Mouse (Mus musculus) small intestine, adult 2 months (tissue): ENCODE data around the gene Plbd2.

ENCODE experiments used
- CTCF ChIP-seq: fragments of 200-500 bp; IDR thresholded peaks from 2 replicates; pipeline ENCODE4 v1.5.1; 2012; ENCODE audit warnings: low read depth, mild to moderate bottlenecking, control low read depth, inconsistent platforms, low read length, moderate library complexity, mixed read lengths; ENCODE audit not compliant: insufficient replicate concordance, insufficient read length; ENCODE audit errors: extremely low read depth
- POLR2A ChIP-seq: fragments of 200-500 bp; IDR thresholded peaks from 2 replicates; pipeline ENCODE4 v1.6.1; 2012; ENCODE audit warnings: low read depth, mild to moderate bottlenecking, control low read depth, inconsistent platforms, low read length, moderate library complexity

DNA sequence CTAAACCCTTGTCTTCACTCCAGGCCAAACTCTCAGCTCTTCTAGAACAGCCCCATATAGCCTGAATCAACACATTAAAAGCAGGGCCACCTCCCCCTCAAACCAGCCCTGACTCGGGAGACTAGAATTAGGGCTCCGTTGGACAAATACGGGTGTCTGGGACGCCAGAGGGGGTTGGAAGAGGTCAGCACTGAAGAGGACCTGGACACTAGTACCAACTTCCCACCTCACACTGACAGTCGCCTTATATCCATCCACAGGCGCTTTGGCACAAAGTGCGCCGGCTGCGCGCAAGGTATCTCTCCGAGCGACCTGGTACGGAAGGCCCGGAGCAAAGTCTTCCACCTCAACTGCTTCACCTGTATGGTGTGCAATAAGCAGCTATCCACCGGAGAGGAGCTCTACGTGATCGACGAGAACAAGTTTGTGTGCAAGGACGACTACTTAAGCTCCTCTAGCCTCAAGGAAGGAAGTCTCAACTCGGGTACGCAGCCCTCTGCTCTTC is 69.1 kb downstream of the Plbd2 start:
- TF ChIP-seq POLR2A: no peak
- TF ChIP-seq CTCF: no peak
